Mouse (Mus musculus) hindbrain, embryonic 14.5 days (tissue): ENCODE data around the gene Tceal3. TPM values are rescaled to one million over a fixed set of nuclear protein-coding genes. Genes with fewer than 3 reads are reported as not detected.
"Not testable (repeated sequence)": the region's sequence is repeated elsewhere in the genome, so short reads cannot be mapped to it uniquely, and the experiment has no call there.

Source experiments
- ATAC-seq: fragments of 200-750 bp; cut with Nextera tagmentation; 2 replicates; pipeline ENCODE4 v1.8.0; 2017; ENCODE audit warnings: moderate number of reproducible peaks, mild to moderate bottlenecking, moderate TSS enrichment, moderate library complexity; ENCODE audit not compliant: low FRiP score
- DNase-seq: peaks from one replicate; pipeline ENCODE4 v3.0.0-alpha.2; 2015; ENCODE audit warnings: low spot score
- H3K27ac ChIP-seq: fragments of 300-500 bp; sonication (generic); 2 replicates; pipeline ENCODE4 v1.5.1; 2014; ENCODE audit warnings: mild to moderate bottlenecking, moderate library complexity
- H3K27me3 ChIP-seq: fragments of 300-500 bp; sonication (generic); 2 replicates; pipeline ENCODE4 v1.6.1; 2014; ENCODE audit warnings: mild to moderate bottlenecking, low read length, mixed read lengths; ENCODE audit not compliant: control insufficient read depth, insufficient read depth
- H3K36me3 ChIP-seq: fragments of 300-500 bp; sonication (generic); replicated peaks from 2 replicates; pipeline ENCODE4 v1.6.1; 2014; ENCODE audit not compliant: control insufficient read depth, insufficient read depth
- H3K4me1 ChIP-seq: fragments of 300-500 bp; sonication (generic); replicated peaks from 2 replicates; pipeline ENCODE4 v1.6.1; 2014; ENCODE audit warnings: antibody characterized with exemption, low read length, mixed read lengths; ENCODE audit not compliant: control insufficient read depth, insufficient read depth
- H3K4me2 ChIP-seq: fragments of 300-500 bp; sonication (generic); replicated peaks from 2 replicates; pipeline ENCODE4 v1.6.1; 2014; ENCODE audit warnings: mild to moderate bottlenecking, moderate library complexity
- H3K4me3 ChIP-seq: fragments of 300-500 bp; sonication (generic); replicated peaks from 2 replicates; pipeline ENCODE4 v1.5.1; 2014; ENCODE audit warnings: mild to moderate bottlenecking, low read length
- H3K9ac ChIP-seq: fragments of 300-500 bp; sonication (generic); 2 replicates; pipeline ENCODE4 v1.6.1; 2014
- H3K9me3 ChIP-seq: fragments of 300-500 bp; sonication (generic); 2 replicates; pipeline ENCODE4 v1.6.1; 2016; ENCODE audit warnings: low read length; ENCODE audit not compliant: control insufficient read depth
- WGBS: fragments of 180-500 bp; shearing (Covaris S2); extraction: QIAGEN DNeasy Blood & Tissue Kit; methylation state at CpG from one replicate; pipeline ENCODE4 v1.1.7; 2014; 5-methylcytosine and 5-hydroxymethylcytosine counted together
- polyA plus RNA-seq: library from polyadenylated mRNA; unstranded; fragments of >200 nt; fragmentation: Nextera tagmentation; extraction: Ambion mirVana; gene quantifications from 2 replicates; pipeline ENCODE4 v1.2.1, GENCODE M21; 2014

Gene Tceal3
- polyA plus RNA-seq, 1 experiment from 2014 or later = 43.0 TPM

- WGBS = 75% methylated on average over 3 of the region's 3 CpGs
- H3K4me2 ChIP-seq, H3K36me3 ChIP-seq, H3K4me1 ChIP-seq, H3K4me3 ChIP-seq, H3K27me3 ChIP-seq, H3K27ac ChIP-seq, H3K9ac ChIP-seq, ATAC-seq, H3K9me3 ChIP-seq, DNase-seq: not testable (repeated sequence)
These were observed 25.2 kb downstream of the Tceal3 start for GRCm38 (mm10) chrX:136615889-136616288.

GRCm38 (mm10) chrX:136624905-136625569 is 34.4 kb downstream of the Tceal3 start:
- H3K9me3 ChIP-seq = no peaks in the 10 kb centered on the region
- DNase-seq (peak; percentile 66), ATAC-seq (peak; percentile 53; the same call in 1 of the 2 replicates)
- H3K4me3 ChIP-seq = no peak overlapping the region
- no peak overlapping the region for H3K4me2 ChIP-seq
- no peak overlapping the region for H3K27ac ChIP-seq
- no peaks in the 10 kb centered on the region for H3K4me1 ChIP-seq
- H3K9ac ChIP-seq = no peak overlapping the region
- WGBS = 54% methylated on average over 9 of the region's 9 CpGs
- no peaks in the 10 kb centered on the region for H3K27me3 ChIP-seq
- H3K36me3 ChIP-seq = no peaks in the 10 kb centered on the region

- ATAC-seq = no peak
- H3K9ac ChIP-seq = no peak overlapping the region
- no peak overlapping the region for H3K4me2 ChIP-seq
- DNase-seq = no peak
- no peak overlapping the region for H3K27ac ChIP-seq
- no peaks in the 10 kb centered on the region for H3K36me3 ChIP-seq
- H3K27me3 ChIP-seq = no peaks in the 10 kb centered on the region
- WGBS = 83% methylated on average over 4 of the region's 4 CpGs
- no peaks in the 10 kb centered on the region for H3K9me3 ChIP-seq
- H3K4me1 ChIP-seq = no peaks in the 10 kb centered on the region
- no peak overlapping the region for H3K4me3 ChIP-seq
These were observed 35.3 kb downstream of the Tceal3 start for GRCm38 (mm10) chrX:136625959-136626358.

GRCm38 (mm10) chrX:136635116-136635515 is 44.5 kb downstream of the Tceal3 start:
- DNase-seq (no peak), ATAC-seq (no peak)
- 71% methylated on average over 4 of the region's 4 CpGs for WGBS

GRCm38 (mm10) chrX:136639754-136640153 is 49.1 kb downstream of the Tceal3 start:
- H3K27ac ChIP-seq = no peak overlapping the region
- H3K36me3 ChIP-seq = no peaks in the 10 kb centered on the region
- H3K4me3 ChIP-seq = no peak overlapping the region
- DNase-seq (peak; percentile 63), ATAC-seq (0 out of 2 replicates have a peak, but pooled peaks have one; percentile 14)
- WGBS = 46% methylated on average over 6 of the region's 6 CpGs
- no peaks in the 10 kb centered on the region for H3K4me1 ChIP-seq
- H3K27me3 ChIP-seq = no peaks in the 10 kb centered on the region
- no peaks in the 10 kb centered on the region for H3K9me3 ChIP-seq
- H3K9ac ChIP-seq = no peak overlapping the region
- H3K4me2 ChIP-seq = no peak overlapping the region

More at GRCm38 (mm10) chrX:136635116-136635515, 44.5 kb downstream of the Tceal3 start:
- no peak overlapping the region for H3K9ac ChIP-seq
- no peaks in the 10 kb centered on the region for H3K27me3 ChIP-seq
- H3K4me1 ChIP-seq = no peaks in the 10 kb centered on the region
- H3K36me3 ChIP-seq = no peaks in the 10 kb centered on the region
- H3K9me3 ChIP-seq = no peaks in the 10 kb centered on the region
- H3K4me2 ChIP-seq = no peak overlapping the region
- no peak overlapping the region for H3K4me3 ChIP-seq
- no peak overlapping the region for H3K27ac ChIP-seq

GRCm38 (mm10) chrX:136645857-136646256 is 55.2 kb downstream of the Tceal3 start:
- not testable (repeated sequence) for H3K4me1 ChIP-seq, H3K9ac ChIP-seq, H3K36me3 ChIP-seq, DNase-seq, H3K4me2 ChIP-seq, H3K9me3 ChIP-seq, H3K27ac ChIP-seq, H3K4me3 ChIP-seq, ATAC-seq, H3K27me3 ChIP-seq
- WGBS = 59% methylated on average over 2 of the region's 3 CpGs

- Histone ChIP-seq H3K27ac (0 out of 2 replicates have a peak overlapping the region, but pooled peaks have one; percentile 49), H3K36me3 (no peaks in the 10 kb centered on the region), H3K9me3 (no peaks in the 10 kb centered on the region), H3K9ac (peak overlapping the region; percentile 73), H3K27me3 (no peaks in the 10 kb centered on the region), H3K4me1 (no peaks in the 10 kb centered on the region), H3K4me2 (peak overlapping the region; percentile 60), H3K4me3 (peak overlapping the region; percentile 48)
- ATAC-seq (peak; percentile 91), DNase-seq (peak; percentile 30)
- 16% methylated on average over 17 of the region's 20 CpGs for whole genome bisulfite sequencing
These were observed 75.7 kb downstream of the Tceal3 start for GRCm38 (mm10) chrX:136666281-136666706.

GRCm38 (mm10) chrX:136666762-136667464 is 76.3 kb downstream of the Tceal3 start:
- H3K27me3 ChIP-seq, H3K9me3 ChIP-seq, H3K4me1 ChIP-seq, H3K36me3 ChIP-seq, DNase-seq: not testable (repeated sequence)
- Histone ChIP-seq H3K27ac (0 out of 2 replicates have a peak overlapping the region, but pooled peaks have one; percentile 49), H3K9ac (peak overlapping the region; percentile 73), H3K4me2 (peak overlapping the region; percentile 60), H3K4me3 (peak overlapping the region; percentile 48)
- peak; percentile 77; the same call in 1 of the 2 replicates for ATAC-seq
- whole genome bisulfite sequencing = 23% methylated on average over 16 of the region's 24 CpGs

GRCm38 (mm10) chrX:136668794-136669193 is 78.2 kb downstream of the Tceal3 start:
- Histone ChIP-seq H3K9ac (no peak overlapping the region), H3K27me3 (no peaks in the 10 kb centered on the region), H3K36me3 (no peaks in the 10 kb centered on the region), H3K27ac (no peak overlapping the region), H3K9me3 (no peaks in the 10 kb centered on the region), H3K4me3 (no peak overlapping the region), H3K4me1 (no peaks in the 10 kb centered on the region), H3K4me2 (no peak overlapping the region)
- no peak for DNase-seq
- no peak for ATAC-seq
- 61% methylated on average over 2 of the region's 2 CpGs for WGBS
